In genomic region chr15:97745331-97745730, GRCm38 (mm10) we compare ENCODE assay signal across 8 mouse cellular contexts. TPM values are rescaled to one million over a fixed set of nuclear protein-coding genes. Genes with fewer than 3 reads are reported as not detected.
DNase-seq lines count a peak whose midpoint lies in the region; ATAC-seq lines count a peak whose summit lies in the region.

No protein-coding gene starts in this region.

- H3K9ac ChIP-seq in hindbrain, embryonic 16.5 days (ENCODE audit: low read depth, low read length): no peak overlapping the region
- 0 out of 2 replicates have a peak overlapping the region, but pooled peaks have one; percentile 16 for H3K9ac ChIP-seq in neural tube, embryonic 14.5 days (replicated peaks; ENCODE audit: low read depth, low read length)
- H3K9ac ChIP-seq in midbrain, embryonic 11.5 days (ENCODE audit: low read length): no peak overlapping the region

- WGBS in hindbrain, embryonic 10.5 days: 76% methylated on average over 10 of the region's 10 CpGs
- 67% methylated on average over 10 of the region's 10 CpGs for WGBS in hindbrain, embryonic 16.5 days
- WGBS in neural tube, embryonic 14.5 days: 73% methylated on average over 10 of the region's 10 CpGs
- 66% methylated on average over 10 of the region's 10 CpGs for WGBS in midbrain, embryonic 11.5 days

- peaks cover 11% of the 10 kb centered on the region; the same call in 1 of the 2 replicates for H3K27me3 ChIP-seq in hindbrain, embryonic 10.5 days (ENCODE audit: insufficient read depth, poor library complexity, severe bottlenecking)
- no peaks in the 10 kb centered on the region for H3K27me3 ChIP-seq in hindbrain, embryonic 16.5 days (replicated peaks; ENCODE audit: control insufficient read depth, insufficient read depth, low read length)
- no peaks in the 10 kb centered on the region for H3K27me3 ChIP-seq in neural tube, embryonic 14.5 days (ENCODE audit: control insufficient read depth, insufficient read depth, low read length)
- H3K27me3 ChIP-seq in midbrain, embryonic 11.5 days (ENCODE audit: control insufficient read depth, insufficient read depth, low read length): no peaks in the 10 kb centered on the region

- H3K27ac ChIP-seq in hindbrain, embryonic 10.5 days: peak overlapping the region; percentile 46
- no peak overlapping the region for H3K27ac ChIP-seq in hindbrain, embryonic 16.5 days (ENCODE audit: low read depth, low read length)
- H3K27ac ChIP-seq in neural tube, embryonic 14.5 days (ENCODE audit: low read depth, low read length): peak overlapping the region; percentile 64
- H3K27ac ChIP-seq in midbrain, embryonic 11.5 days (ENCODE audit: low read depth, low read length): no peak overlapping the region

- no peaks in the 10 kb centered on the region for H3K36me3 ChIP-seq in hindbrain, embryonic 10.5 days
- no peaks in the 10 kb centered on the region for H3K36me3 ChIP-seq in hindbrain, embryonic 16.5 days (ENCODE audit: control insufficient read depth, insufficient read depth, low read length)
- H3K36me3 ChIP-seq in neural tube, embryonic 14.5 days (ENCODE audit: control insufficient read depth, insufficient read depth, low read length): no peaks in the 10 kb centered on the region
- H3K36me3 ChIP-seq in midbrain, embryonic 11.5 days (ENCODE audit: control insufficient read depth, insufficient read depth, low read length): no peaks in the 10 kb centered on the region

- no peak overlapping the region for H3K4me3 ChIP-seq in hindbrain, embryonic 10.5 days
- no peak overlapping the region for H3K4me3 ChIP-seq in hindbrain, embryonic 16.5 days (ENCODE audit: low read length)
- no peak overlapping the region for H3K4me3 ChIP-seq in neural tube, embryonic 14.5 days (ENCODE audit: low read depth, low read length)
- H3K4me3 ChIP-seq in midbrain, embryonic 11.5 days (ENCODE audit: low read depth, low read length): no peak overlapping the region

- no peak for ATAC-seq in hindbrain, embryonic 16.5 days
- ATAC-seq in neural tube, embryonic 14.5 days (ENCODE audit: low read depth): peak; percentile 25; the same call in 1 of the 2 replicates
- no peak for ATAC-seq in megakaryocyte-erythroid progenitor cell, adult 5-6 weeks (replicated peaks; ENCODE audit: low FRiP score, low TSS enrichment, poor library complexity, severe bottlenecking)
- no peak for ATAC-seq in midbrain, embryonic 11.5 days (ENCODE audit: low FRiP score)

- H3K4me2 ChIP-seq in hindbrain, embryonic 16.5 days (ENCODE audit: low read length): no peak overlapping the region
- H3K4me2 ChIP-seq in neural tube, embryonic 14.5 days (ENCODE audit: low read depth, low read length): no peak overlapping the region
- H3K4me2 ChIP-seq in midbrain, embryonic 11.5 days: no peak overlapping the region

- H3K9me3 ChIP-seq in hindbrain, embryonic 10.5 days: no peaks in the 10 kb centered on the region
- H3K9me3 ChIP-seq in hindbrain, embryonic 16.5 days (ENCODE audit: control insufficient read depth, low read length): no peaks in the 10 kb centered on the region
- no peaks in the 10 kb centered on the region for H3K9me3 ChIP-seq in neural tube, embryonic 14.5 days (ENCODE audit: control insufficient read depth, low read length)
- no peaks in the 10 kb centered on the region for H3K9me3 ChIP-seq in midbrain, embryonic 11.5 days (ENCODE audit: control insufficient read depth, low read length)

- intact Hi-C loops in heart, postnatal 36 days (cut with DNase I): no loop called here

- DNase-seq in hindbrain, embryonic 10.5 days (ENCODE audit: low spot score): no peak
- DNase-seq in thymus, postnatal 14 days: peak; percentile 28
- no peak for DNase-seq in thymus, postnatal 10 days (ENCODE audit: low spot score in 2 of 2)
- peak; percentile 72 to 78 for DNase-seq in heart, postnatal 36 days
- no peak for DNase-seq in midbrain, embryonic 11.5 days (ENCODE audit: low spot score, missing footprints)

- peaks cover 51% of the 10 kb centered on the region for H3K4me1 ChIP-seq in hindbrain, embryonic 10.5 days (replicated peaks)
- peaks cover 6% of the 10 kb centered on the region for H3K4me1 ChIP-seq in hindbrain, embryonic 16.5 days (ENCODE audit: control insufficient read depth, insufficient read depth, low read depth, low read length)
- H3K4me1 ChIP-seq in neural tube, embryonic 14.5 days (ENCODE audit: control insufficient read depth, insufficient read depth, low read length): peaks cover 9% of the 10 kb centered on the region; the same call in 1 of the 2 replicates
- H3K4me1 ChIP-seq in midbrain, embryonic 11.5 days (ENCODE audit: control insufficient read depth, insufficient read depth, low read length): peaks cover 5% of the 10 kb centered on the region

RNA-seq across cellular contexts. Expression of gene Endou, which starts 14.2 kb away (rescaled TPM):
- polyA plus RNA-seq in hindbrain, embryonic 10.5 days (2016; fragmentation: Nextera tagmentation; extraction: Ambion mirVana): 0.07 and 0.08 TPM in 2 replicates
- polyA plus RNA-seq in hindbrain, embryonic 16.5 days (2015; fragmentation: Nextera tagmentation; extraction: Ambion mirVana): 0.14 and 0.41 TPM in 2 replicates
- 1 to 10 TPM; 1.3 to 2.2 TPM for total RNA-seq in heart, postnatal 36 days (2021)
- 0.41 TPM in 1 of 2 replicates, not detected in the other for polyA plus RNA-seq in neural tube, embryonic 14.5 days (2014; fragmentation: Nextera tagmentation; extraction: Ambion mirVana)
- total RNA-seq in megakaryocyte-erythroid progenitor cell, adult 5-6 weeks (2014; fragmentation: Nextera tagmentation): 0.87 TPM in 1 of 2 replicates, not detected in the other
- total RNA-seq in megakaryocyte-erythroid progenitor cell, adult 5-6 weeks (2017): not detected in 2 replicates
- 0.18 and 0.32 TPM in 2 replicates for polyA plus RNA-seq in midbrain, embryonic 11.5 days (2014; fragmentation: Nextera tagmentation; extraction: Ambion mirVana)

RNA-seq across cellular contexts. Expression of gene Rapgef3, which starts 22.4 kb away (rescaled TPM):
- 6.2 and 6.7 TPM in 2 replicates for polyA plus RNA-seq in hindbrain, embryonic 10.5 days (2016; fragmentation: Nextera tagmentation; extraction: Ambion mirVana)
- 17.8 and 18.4 TPM in 2 replicates for polyA plus RNA-seq in hindbrain, embryonic 16.5 days (2015; fragmentation: Nextera tagmentation; extraction: Ambion mirVana)
- 10 to 100 TPM; 25.4 to 27.4 TPM for total RNA-seq in heart, postnatal 36 days (2021)
- polyA plus RNA-seq in neural tube, embryonic 14.5 days (2014; fragmentation: Nextera tagmentation; extraction: Ambion mirVana): 6.7 and 9.5 TPM in 2 replicates
- total RNA-seq in megakaryocyte-erythroid progenitor cell, adult 5-6 weeks (2014; fragmentation: Nextera tagmentation): 12.0 and 13.1 TPM in 2 replicates
- total RNA-seq in megakaryocyte-erythroid progenitor cell, adult 5-6 weeks (2017): 6.8 and 8.2 TPM in 2 replicates
- polyA plus RNA-seq in midbrain, embryonic 11.5 days (2014; fragmentation: Nextera tagmentation; extraction: Ambion mirVana): 3.0 and 3.2 TPM in 2 replicates

RNA-seq across cellular contexts. Expression of gene Slc48a1, which starts 33.0 kb away (rescaled TPM):
- polyA plus RNA-seq in hindbrain, embryonic 10.5 days (2016; fragmentation: Nextera tagmentation; extraction: Ambion mirVana): 28.8 and 31.3 TPM in 2 replicates
- 118 and 122 TPM in 2 replicates for polyA plus RNA-seq in hindbrain, embryonic 16.5 days (2015; fragmentation: Nextera tagmentation; extraction: Ambion mirVana)
- total RNA-seq in heart, postnatal 36 days (2021): 10 to 100 TPM; 73.3 to 84.1 TPM
- polyA plus RNA-seq in neural tube, embryonic 14.5 days (2014; fragmentation: Nextera tagmentation; extraction: Ambion mirVana): 94.5 and 104 TPM in 2 replicates
- 91.5 and 112 TPM in 2 replicates for total RNA-seq in megakaryocyte-erythroid progenitor cell, adult 5-6 weeks (2014; fragmentation: Nextera tagmentation)
- total RNA-seq in megakaryocyte-erythroid progenitor cell, adult 5-6 weeks (2017): 53.7 and 72.6 TPM in 2 replicates
- 32.6 and 33.6 TPM in 2 replicates for polyA plus RNA-seq in midbrain, embryonic 11.5 days (2014; fragmentation: Nextera tagmentation; extraction: Ambion mirVana)

RNA-seq across cellular contexts. Expression of gene Rpap3, which starts 39.7 kb away (rescaled TPM):
- polyA plus RNA-seq in hindbrain, embryonic 10.5 days (2016; fragmentation: Nextera tagmentation; extraction: Ambion mirVana): 29.7 and 33.5 TPM in 2 replicates
- 32.8 and 33.8 TPM in 2 replicates for polyA plus RNA-seq in hindbrain, embryonic 16.5 days (2015; fragmentation: Nextera tagmentation; extraction: Ambion mirVana)
- total RNA-seq in heart, postnatal 36 days (2021): 10 to 100 TPM; 13.1 to 15.7 TPM
- 41.5 and 46.3 TPM in 2 replicates for polyA plus RNA-seq in neural tube, embryonic 14.5 days (2014; fragmentation: Nextera tagmentation; extraction: Ambion mirVana)
- total RNA-seq in megakaryocyte-erythroid progenitor cell, adult 5-6 weeks (2014; fragmentation: Nextera tagmentation): 28.7 and 37.9 TPM in 2 replicates
- 43.5 and 48.6 TPM in 2 replicates for total RNA-seq in megakaryocyte-erythroid progenitor cell, adult 5-6 weeks (2017)
- polyA plus RNA-seq in midbrain, embryonic 11.5 days (2014; fragmentation: Nextera tagmentation; extraction: Ambion mirVana): 56.4 and 57.4 TPM in 2 replicates

Comparison
In these comparisons a context has a peak if more than half of its experiments do, and no peak if none do; other contexts are left out.
1. DNase-seq: peak in thymus, postnatal 14 days (single experiment) and heart, postnatal 36 days (2 of 2); none in hindbrain, embryonic 10.5 days (single experiment), thymus, postnatal 10 days (0 of 2) and midbrain, embryonic 11.5 days (single experiment).
2. H3K27ac ChIP-seq: peak in hindbrain, embryonic 10.5 days (single experiment) and neural tube, embryonic 14.5 days (single experiment); none in hindbrain, embryonic 16.5 days (single experiment) and midbrain, embryonic 11.5 days (single experiment).